In genomic region chr10:18046380-18046779, GRCm38 (mm10) we compare ENCODE assay signal across 21 mouse cellular contexts. TPM values are rescaled to one million over a fixed set of nuclear protein-coding genes. Genes with fewer than 3 reads are reported as not detected.
DNase-seq lines count a peak whose midpoint lies in the region; ATAC-seq and TF ChIP-seq lines count a peak whose summit lies in the region.
"Had no signal": no experiment of that assay in that cellular context is flagged by ENCODE, and none has a peak within 500 bp of the region (broad histone marks: within the 10 kb centered on the region; RNA-seq: fewer than 3 reads in every experiment).

No protein-coding gene starts in this region.

- H3K36me3 ChIP-seq in heart, postnatal 0 days (replicated peaks; ENCODE audit: control insufficient read depth, insufficient read depth, low read length) = no peaks in the 10 kb centered on the region
- no peaks in the 10 kb centered on the region for H3K36me3 ChIP-seq in heart, embryonic 12.5 days
- H3K36me3 ChIP-seq in limb, embryonic 11.5 days (ENCODE audit: control insufficient read depth, insufficient read depth, low read length) = no peaks in the 10 kb centered on the region
- H3K36me3 ChIP-seq in limb, embryonic 10.5 days = no peaks in the 10 kb centered on the region
- H3K36me3 ChIP-seq: embryonic facial prominence, embryonic 13.5 days; forebrain, embryonic 12.5 days; G1E; heart, embryonic 15.5 days; hindbrain, embryonic 12.5 days; intestine, embryonic 15.5 days had no signal

- TF ChIP-seq CTCF in heart, postnatal 0 days (IDR thresholded peaks at IDR 0.05; ENCODE audit: low read depth) = no peak

- no peaks in the 10 kb centered on the region for H3K9me3 ChIP-seq in heart, postnatal 0 days (replicated peaks; ENCODE audit: control insufficient read depth, low read length)
- no peaks in the 10 kb centered on the region for H3K9me3 ChIP-seq in heart, embryonic 12.5 days (replicated peaks)
- no peaks in the 10 kb centered on the region for H3K9me3 ChIP-seq in limb, embryonic 11.5 days (ENCODE audit: control insufficient read depth, low read length)
- no peaks in the 10 kb centered on the region for H3K9me3 ChIP-seq in limb, embryonic 10.5 days (replicated peaks)
- H3K9me3 ChIP-seq: embryonic facial prominence, embryonic 13.5 days; forebrain, embryonic 12.5 days; G1E; heart, embryonic 15.5 days; hindbrain, embryonic 12.5 days; intestine, embryonic 15.5 days had no signal

- H3K27me3 ChIP-seq in heart, postnatal 0 days (ENCODE audit: control insufficient read depth, insufficient read depth, low read length) = no peaks in the 10 kb centered on the region
- no peaks in the 10 kb centered on the region for H3K27me3 ChIP-seq in heart, embryonic 12.5 days (replicated peaks)
- H3K27me3 ChIP-seq in limb, embryonic 11.5 days (ENCODE audit: control insufficient read depth, insufficient read depth, low read length) = no peaks in the 10 kb centered on the region
- no peaks in the 10 kb centered on the region for H3K27me3 ChIP-seq in limb, embryonic 10.5 days (ENCODE audit: low read depth, poor library complexity, severe bottlenecking)
- H3K27me3 ChIP-seq: embryonic facial prominence, embryonic 13.5 days; forebrain, embryonic 12.5 days; heart, embryonic 15.5 days; hindbrain, embryonic 12.5 days; intestine, embryonic 15.5 days had no signal

- no peak overlapping the region for H3K4me2 ChIP-seq in heart, postnatal 0 days (ENCODE audit: low read depth, low read length)
- H3K4me2 ChIP-seq in heart, embryonic 12.5 days = no peak overlapping the region
- H3K4me2 ChIP-seq in limb, embryonic 11.5 days (ENCODE audit: low read depth, severe bottlenecking) = no peak overlapping the region
- H3K4me2 ChIP-seq: embryonic facial prominence, embryonic 13.5 days; forebrain, embryonic 12.5 days; heart, embryonic 15.5 days; hindbrain, embryonic 12.5 days; intestine, embryonic 15.5 days had no signal

- no peaks in the 10 kb centered on the region for H3K4me1 ChIP-seq in heart, postnatal 0 days (ENCODE audit: control insufficient read depth, insufficient read depth)
- H3K4me1 ChIP-seq in heart, embryonic 12.5 days (replicated peaks) = peaks cover 10% of the 10 kb centered on the region
- H3K4me1 ChIP-seq in limb, embryonic 11.5 days (ENCODE audit: control insufficient read depth, insufficient read depth, low read length) = no peaks in the 10 kb centered on the region
- no peaks in the 10 kb centered on the region for H3K4me1 ChIP-seq in limb, embryonic 10.5 days
- H3K4me1 ChIP-seq: embryonic facial prominence, embryonic 13.5 days; forebrain, embryonic 12.5 days; heart, embryonic 15.5 days; hindbrain, embryonic 12.5 days had no signal

- DNase-seq in adrenal gland, postnatal 10 days = peak; percentile 28
- DNase-seq in adrenal gland, postnatal 25 days = no peak
- DNase-seq in heart, postnatal 0 days (ENCODE audit: low spot score) = peak; percentile 61
- DNase-seq in limb, embryonic 11.5 days (ENCODE audit: low spot score) = peak; percentile 2
- no peak for DNase-seq in limb, embryonic 10.5 days (ENCODE audit: low spot score)
- DNase-seq in layer of hippocampus, adult 18-20 months (ENCODE audit: low spot score in 2 of 2) = no peak
- DNase-seq: adrenal gland, adult 8-10 months; B cell, adult 2 months; cerebellum, adult 2 months; cerebellum, postnatal 10 days; gastrocnemius, postnatal 25 days; heart, postnatal 36 days had no signal

- peak overlapping the region; percentile 36 for H3K27ac ChIP-seq in heart, postnatal 0 days (ENCODE audit: low read depth)
- H3K27ac ChIP-seq in heart, embryonic 12.5 days (ENCODE audit: poor library complexity, severe bottlenecking) = no peak overlapping the region
- H3K27ac ChIP-seq in limb, embryonic 11.5 days (replicated peaks; ENCODE audit: low read depth, low read length) = no peak overlapping the region
- H3K27ac ChIP-seq in limb, embryonic 10.5 days = no peak overlapping the region
- H3K27ac ChIP-seq: embryonic facial prominence, embryonic 13.5 days; forebrain, embryonic 12.5 days; heart, embryonic 15.5 days; hindbrain, embryonic 12.5 days; intestine, embryonic 15.5 days had no signal

- peak; percentile 79 for ATAC-seq in heart, postnatal 0 days (ENCODE audit: insufficient read depth, low read depth)
- no peak for ATAC-seq in heart, embryonic 12.5 days (ENCODE audit: insufficient number of reproducible peaks, low FRiP score)
- ATAC-seq in limb, embryonic 11.5 days (ENCODE audit: insufficient number of reproducible peaks, low FRiP score, low TSS enrichment, low read depth) = no peak
- ATAC-seq: forebrain, embryonic 16.5 days; hindbrain, embryonic 16.5 days; intestine, embryonic 15.5 days had no signal

- H3K4me3 ChIP-seq in heart, postnatal 0 days (ENCODE audit: low read depth, low read length) = no peak overlapping the region
- H3K4me3 ChIP-seq in heart, embryonic 12.5 days = no peak overlapping the region
- H3K4me3 ChIP-seq in limb, embryonic 11.5 days (ENCODE audit: low read depth, low read length) = no peak overlapping the region
- H3K4me3 ChIP-seq in limb, embryonic 10.5 days = no peak overlapping the region
- H3K4me3 ChIP-seq: embryonic facial prominence, embryonic 13.5 days; forebrain, embryonic 12.5 days; heart, embryonic 15.5 days; hindbrain, embryonic 12.5 days; intestine, embryonic 15.5 days had no signal

- TF ChIP-seq EP300 in heart, postnatal 0 days (IDR thresholded peaks at IDR 0.05; ENCODE audit: low read depth) = no peak

- H3K9ac ChIP-seq in heart, postnatal 0 days (replicated peaks; ENCODE audit: low read depth, low read length) = no peak overlapping the region
- H3K9ac ChIP-seq in heart, embryonic 12.5 days = no peak overlapping the region
- H3K9ac ChIP-seq in limb, embryonic 11.5 days (ENCODE audit: low read length) = no peak overlapping the region
- H3K9ac ChIP-seq: embryonic facial prominence, embryonic 13.5 days; forebrain, embryonic 12.5 days; heart, embryonic 15.5 days; hindbrain, embryonic 12.5 days; intestine, embryonic 15.5 days had no signal

RNA-seq across cellular contexts. Expression of gene Reps1, which starts 9.3 kb away (rescaled TPM):
- total RNA-seq in adrenal gland, postnatal 10 days (2021) = 10 to 100 TPM; 32.3 to 39.3 TPM
- total RNA-seq in adrenal gland, postnatal 25 days (2021) = 38.5 and 41.3 TPM in 2 replicates
- 43.4 and 48.3 TPM in 2 replicates for total RNA-seq in heart, postnatal 0 days (2014; rRNA removed; ENCODE audit: low replicate concordance)
- polyA plus RNA-seq in heart, postnatal 0 days (2015; fragmentation: Nextera tagmentation; extraction: Ambion mirVana) = 6.9 and 9.2 TPM in 2 replicates
- polyA plus RNA-seq in heart, embryonic 12.5 days (2016; fragmentation: Nextera tagmentation; extraction: Ambion mirVana) = 20.0 and 20.9 TPM in 2 replicates
- 31.1 and 36.9 TPM in 2 replicates for polyA plus RNA-seq in limb, embryonic 11.5 days (2014; fragmentation: Nextera tagmentation; extraction: Ambion mirVana)
- 17.8 and 18.3 TPM in 2 replicates for polyA plus RNA-seq in limb, embryonic 10.5 days (2016; fragmentation: Nextera tagmentation; extraction: Ambion mirVana)
- total RNA-seq in layer of hippocampus, adult 18-20 months (2021) = 10 to 100 TPM; 82.2 to 82.6 TPM

RNA-seq across cellular contexts. Expression of gene Abracl, which starts 23.3 kb away (rescaled TPM):
- 10 to 100 TPM; 31.0 to 40.1 TPM for total RNA-seq in adrenal gland, postnatal 10 days (2021)
- 25.7 and 31.1 TPM in 2 replicates for total RNA-seq in adrenal gland, postnatal 25 days (2021)
- total RNA-seq in heart, postnatal 0 days (2014; rRNA removed; ENCODE audit: low replicate concordance) = 84.3 and 88.7 TPM in 2 replicates
- polyA plus RNA-seq in heart, postnatal 0 days (2015; fragmentation: Nextera tagmentation; extraction: Ambion mirVana) = 255 and 288 TPM in 2 replicates
- polyA plus RNA-seq in heart, embryonic 12.5 days (2016; fragmentation: Nextera tagmentation; extraction: Ambion mirVana) = 205 and 207 TPM in 2 replicates
- polyA plus RNA-seq in limb, embryonic 11.5 days (2014; fragmentation: Nextera tagmentation; extraction: Ambion mirVana) = 180 and 198 TPM in 2 replicates
- 158 and 163 TPM in 2 replicates for polyA plus RNA-seq in limb, embryonic 10.5 days (2016; fragmentation: Nextera tagmentation; extraction: Ambion mirVana)
- 10 to 100 TPM; 31.5 to 32.7 TPM for total RNA-seq in layer of hippocampus, adult 18-20 months (2021)

Comparison
In these comparisons a context has a peak if more than half of its experiments do, and no peak if none do; other contexts are left out.
1. DNase-seq: peak in adrenal gland, postnatal 10 days (single experiment), heart, postnatal 0 days (single experiment) and limb, embryonic 11.5 days (single experiment); none in adrenal gland, postnatal 25 days (single experiment), limb, embryonic 10.5 days (single experiment) and layer of hippocampus, adult 18-20 months (0 of 2).